ENCODE assay signal across 8 mouse cellular contexts in the genomic region with DNA sequence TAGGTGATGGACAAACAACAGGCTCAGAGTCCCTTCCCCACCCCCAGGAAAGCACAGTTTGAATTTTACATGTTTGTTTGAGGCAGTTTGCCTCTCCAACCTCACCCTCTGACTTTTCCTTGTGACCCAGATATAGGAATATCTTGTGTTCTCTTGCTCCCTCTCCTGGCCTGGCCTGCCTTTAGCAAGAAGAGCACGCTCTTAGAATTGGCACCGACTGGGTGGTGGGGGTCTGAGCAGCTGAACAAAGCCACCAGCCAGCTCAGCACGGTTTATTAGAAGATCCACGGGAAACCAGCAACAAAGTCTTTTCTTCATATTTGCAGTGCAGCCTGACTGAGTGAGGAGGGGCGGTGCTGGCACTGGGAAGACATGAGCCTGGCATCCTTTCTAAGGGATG.
DNase-seq lines count a peak whose midpoint lies in the region; ATAC-seq and TF ChIP-seq lines count a peak whose summit lies in the region.

No protein-coding gene starts in this region.

- peak overlapping the region; percentile 75 for H3K27ac ChIP-seq in embryonic facial prominence, embryonic 10.5 days (replicated peaks)
- peak overlapping the region; percentile 81; the same call in 1 of the 2 replicates for H3K27ac ChIP-seq in heart, embryonic 10.5 days
- H3K27ac ChIP-seq in kidney, embryonic 15.5 days: no peak overlapping the region
- no peak overlapping the region for H3K27ac ChIP-seq in liver, embryonic 14.5 days
- H3K27ac ChIP-seq in neural tube, embryonic 14.5 days (ENCODE audit: low read depth, low read length): peak overlapping the region; percentile 48

- peak; percentile 66; the same call in 1 of the 2 replicates for ATAC-seq in kidney, embryonic 15.5 days (replicated peaks; ENCODE audit: low FRiP score)
- no peak for ATAC-seq in liver, embryonic 14.5 days (ENCODE audit: insufficient read depth)
- ATAC-seq in neural tube, embryonic 14.5 days (ENCODE audit: low read depth): peak; percentile 92
- ATAC-seq in monocyte, adult 5-6 weeks (replicated peaks; ENCODE audit: insufficient number of reproducible peaks, low FRiP score, low TSS enrichment, poor library complexity, severe bottlenecking): no peak

- no peaks in the 10 kb centered on the region for H3K9me3 ChIP-seq in embryonic facial prominence, embryonic 10.5 days
- H3K9me3 ChIP-seq in heart, embryonic 10.5 days: no peaks in the 10 kb centered on the region
- no peaks in the 10 kb centered on the region for H3K9me3 ChIP-seq in kidney, embryonic 15.5 days (replicated peaks)
- no peaks in the 10 kb centered on the region for H3K9me3 ChIP-seq in liver, embryonic 14.5 days (ENCODE audit: control insufficient read depth, low read length)
- H3K9me3 ChIP-seq in neural tube, embryonic 14.5 days (ENCODE audit: control insufficient read depth, low read length): no peaks in the 10 kb centered on the region

- H3K9ac ChIP-seq in kidney, embryonic 15.5 days: no peak overlapping the region
- no peak overlapping the region for H3K9ac ChIP-seq in liver, embryonic 14.5 days (replicated peaks)
- no peak overlapping the region for H3K9ac ChIP-seq in neural tube, embryonic 14.5 days (replicated peaks; ENCODE audit: low read depth, low read length)

- H3K36me3 ChIP-seq in embryonic facial prominence, embryonic 10.5 days (replicated peaks): no peaks in the 10 kb centered on the region
- no peaks in the 10 kb centered on the region for H3K36me3 ChIP-seq in heart, embryonic 10.5 days
- no peaks in the 10 kb centered on the region for H3K36me3 ChIP-seq in kidney, embryonic 15.5 days
- H3K36me3 ChIP-seq in liver, embryonic 14.5 days (replicated peaks; ENCODE audit: control insufficient read depth, insufficient read depth, low read depth): no peaks in the 10 kb centered on the region
- no peaks in the 10 kb centered on the region for H3K36me3 ChIP-seq in neural tube, embryonic 14.5 days (ENCODE audit: control insufficient read depth, insufficient read depth, low read length)

- TF ChIP-seq CTCF in liver, embryonic 14.5 days (IDR thresholded peaks at IDR 0.05; ENCODE audit: low read depth): peak; percentile 58

- peaks cover 32% of the 10 kb centered on the region for H3K4me1 ChIP-seq in embryonic facial prominence, embryonic 10.5 days
- H3K4me1 ChIP-seq in heart, embryonic 10.5 days: peaks cover 38% of the 10 kb centered on the region
- H3K4me1 ChIP-seq in kidney, embryonic 15.5 days: peaks cover 32% of the 10 kb centered on the region
- H3K4me1 ChIP-seq in liver, embryonic 14.5 days (replicated peaks; ENCODE audit: control insufficient read depth in 2 of 2, insufficient read depth in 2 of 2, low read length in 1 of 2): peaks cover 0 to 6% of the 10 kb centered on the region in 2 experiments; a peak in 2 of 4 replicates
- peaks cover 19% of the 10 kb centered on the region for H3K4me1 ChIP-seq in neural tube, embryonic 14.5 days (ENCODE audit: control insufficient read depth, insufficient read depth, low read length)

- no peak for TF ChIP-seq EP300 in liver, embryonic 14.5 days (IDR thresholded peaks at IDR 0.05; ENCODE audit: low read depth)

- DNase-seq in CD4-positive, CD25-positive, alpha-beta regulatory T cell, adult 2 months (ENCODE audit: low read depth, low spot score): peak; percentile 58
- DNase-seq in adrenal gland, adult 2 months: peak; percentile 55
- DNase-seq in embryonic facial prominence, embryonic 10.5 days (ENCODE audit: low spot score): peak; percentile 77
- DNase-seq in heart, embryonic 10.5 days (ENCODE audit: low spot score): peak; percentile 85
- no peak for DNase-seq in liver, embryonic 14.5 days (ENCODE audit: low read depth in 3 of 3, low spot score in 3 of 3)

- 20% methylated on average over 5 of the region's 5 CpGs for WGBS in embryonic facial prominence, embryonic 10.5 days
- WGBS in heart, embryonic 10.5 days: 20% methylated on average over 5 of the region's 5 CpGs
- WGBS in kidney, embryonic 15.5 days: 20% methylated on average over 5 of the region's 5 CpGs
- 17% methylated on average over 5 of the region's 5 CpGs for WGBS in liver, embryonic 14.5 days (ENCODE audit: insufficient replicate concordance)
- 8% methylated on average over 5 of the region's 5 CpGs for WGBS in neural tube, embryonic 14.5 days

- no peak overlapping the region for H3K4me2 ChIP-seq in kidney, embryonic 15.5 days
- no peak overlapping the region for H3K4me2 ChIP-seq in liver, embryonic 14.5 days (ENCODE audit: low read depth)
- H3K4me2 ChIP-seq in neural tube, embryonic 14.5 days (ENCODE audit: low read depth, low read length): no peak overlapping the region

- no peaks in the 10 kb centered on the region for H3K27me3 ChIP-seq in embryonic facial prominence, embryonic 10.5 days (replicated peaks; ENCODE audit: low read depth, poor library complexity, severe bottlenecking)
- no peaks in the 10 kb centered on the region for H3K27me3 ChIP-seq in heart, embryonic 10.5 days (ENCODE audit: insufficient read depth, poor library complexity, severe bottlenecking)
- H3K27me3 ChIP-seq in kidney, embryonic 15.5 days: no peaks in the 10 kb centered on the region
- no peaks in the 10 kb centered on the region for H3K27me3 ChIP-seq in liver, embryonic 14.5 days (ENCODE audit: control insufficient read depth, insufficient read depth, low read length)
- no peaks in the 10 kb centered on the region for H3K27me3 ChIP-seq in neural tube, embryonic 14.5 days (ENCODE audit: control insufficient read depth, insufficient read depth, low read length)

- H3K4me3 ChIP-seq in embryonic facial prominence, embryonic 10.5 days: no peak overlapping the region
- no peak overlapping the region for H3K4me3 ChIP-seq in heart, embryonic 10.5 days
- H3K4me3 ChIP-seq in kidney, embryonic 15.5 days (replicated peaks): no peak overlapping the region
- no peak overlapping the region for H3K4me3 ChIP-seq in liver, embryonic 14.5 days (ENCODE audit: insufficient read depth in 1 of 2, low read depth in 2 of 2, low read length in 2 of 2)
- H3K4me3 ChIP-seq in neural tube, embryonic 14.5 days (ENCODE audit: low read depth, low read length): no peak overlapping the region

Comparison
In these comparisons a context has a peak if more than half of its experiments do, and no peak if none do; other contexts are left out.
1. DNase-seq: peak in CD4-positive, CD25-positive, alpha-beta regulatory T cell, adult 2 months (single experiment), adrenal gland, adult 2 months (single experiment), embryonic facial prominence, embryonic 10.5 days (single experiment) and heart, embryonic 10.5 days (single experiment); none in liver, embryonic 14.5 days (0 of 3).
2. H3K27ac ChIP-seq: peak in embryonic facial prominence, embryonic 10.5 days (single experiment), heart, embryonic 10.5 days (single experiment) and neural tube, embryonic 14.5 days (single experiment); none in kidney, embryonic 15.5 days (single experiment) and liver, embryonic 14.5 days (single experiment).
3. ATAC-seq: peak in kidney, embryonic 15.5 days (single experiment) and neural tube, embryonic 14.5 days (single experiment); none in liver, embryonic 14.5 days (single experiment) and monocyte, adult 5-6 weeks (single experiment).